Mouse (Mus musculus) embryonic facial prominence, embryonic 14.5 days (tissue): ENCODE results near the gene Speer2. TPM values are rescaled to one million over a fixed set of nuclear protein-coding genes. Genes with fewer than 3 reads are reported as not detected.
A peak's percentile ranks its signal among the peaks of the same experiment; 100 is the strongest.

Source experiments
- ATAC-seq: fragments of 200-750 bp; cut with Nextera tagmentation; 2 replicates; pipeline ENCODE4 v1.8.0; 2017; ENCODE audit warnings: low read depth, moderate number of reproducible peaks, moderate TSS enrichment
- DNase-seq: peaks from one replicate; pipeline ENCODE4 v3.0.0-alpha.2; 2015; ENCODE audit warnings: low spot score
- H3K27ac ChIP-seq: fragments of 300-500 bp; sonication (generic); replicated peaks from 2 replicates; pipeline ENCODE4 v1.5.1; 2014; ENCODE audit warnings: low read depth, mild to moderate bottlenecking, low read length, moderate library complexity
- H3K27me3 ChIP-seq: fragments of 300-500 bp; sonication (generic); replicated peaks from 2 replicates; pipeline ENCODE4 v1.6.1; 2014; ENCODE audit warnings: low read length; ENCODE audit not compliant: control insufficient read depth, insufficient read depth
- H3K36me3 ChIP-seq: fragments of 300-500 bp; sonication (generic); 2 replicates; pipeline ENCODE4 v1.6.1; 2014; ENCODE audit warnings: low read length, mixed read lengths; ENCODE audit not compliant: control insufficient read depth, insufficient read depth
- H3K4me1 ChIP-seq: fragments of 300-500 bp; sonication (generic); 2 replicates; pipeline ENCODE4 v1.6.1; 2014; ENCODE audit warnings: antibody characterized with exemption, low read length; ENCODE audit not compliant: control insufficient read depth, insufficient read depth
- H3K4me2 ChIP-seq: fragments of 300-500 bp; sonication (generic); 2 replicates; pipeline ENCODE4 v1.6.1; 2014; ENCODE audit warnings: low read depth, mild to moderate bottlenecking, low read length, moderate library complexity, mixed read lengths
- H3K4me3 ChIP-seq: fragments of 300-500 bp; sonication (generic); 2 replicates; pipeline ENCODE4 v1.5.1; 2014; ENCODE audit warnings: low read depth, mild to moderate bottlenecking, low read length
- H3K9ac ChIP-seq: fragments of 300-500 bp; sonication (generic); 2 replicates; pipeline ENCODE4 v1.6.1; 2014; ENCODE audit warnings: low read depth, mild to moderate bottlenecking, low read length, moderate library complexity, mixed read lengths
- H3K9me3 ChIP-seq: fragments of 300-500 bp; sonication (generic); 2 replicates; pipeline ENCODE4 v1.6.1; 2016; ENCODE audit warnings: low read length; ENCODE audit not compliant: control insufficient read depth
- WGBS: fragments of 180-500 bp; shearing (Covaris S2); extraction: QIAGEN DNeasy Blood & Tissue Kit; methylation state at CpG from one replicate; pipeline ENCODE4 v1.1.7; 2014; 5-methylcytosine and 5-hydroxymethylcytosine counted together
- polyA plus RNA-seq: library from polyadenylated mRNA; unstranded; fragments of >200 nt; fragmentation: Nextera tagmentation; extraction: Ambion mirVana; gene quantifications from 2 replicates; pipeline ENCODE4 v1.2.1, GENCODE M21; 2014

Speer2 gene
- polyA plus RNA-seq = not detected in 2 replicates

GRCm38 (mm10) chr16:69863644-69864043, at the start of gene Speer2:
Speer2 (minus strand) TSS chr16:69863744.
- Histone ChIP-seq H3K27ac (no peak within 1 kb of the TSS), H3K9me3 (no peaks in the 10 kb centered on the region), H3K4me1 (no peaks in the 10 kb centered on the region), H3K4me3 (no peak within 1 kb of the TSS), H3K9ac (no peak within 1 kb of the TSS), H3K36me3 (no peaks in the 10 kb centered on the region), H3K4me2 (no peak within 1 kb of the TSS), H3K27me3 (no peaks in the 10 kb centered on the region)
- ATAC-seq = no peak
- no peak for DNase-seq
- WGBS = 91% methylated on average over 4 of the region's 4 CpGs

- ATAC-seq = no peak
- Histone ChIP-seq H3K27me3 (no peaks in the 10 kb centered on the region), H3K9ac (no peak overlapping the region), H3K4me3 (no peak overlapping the region), H3K4me2 (no peak overlapping the region), H3K36me3 (no peaks in the 10 kb centered on the region), H3K27ac (no peak overlapping the region), H3K9me3 (no peaks in the 10 kb centered on the region), H3K4me1 (no peaks in the 10 kb centered on the region)
- DNase-seq = no peak
Measured at GRCm38 (mm10) chr16:69904303-69904702, 40.8 kb upstream of the Speer2 start.

GRCm38 (mm10) chr16:69880712-69881111, 17.2 kb upstream of the Speer2 start:
- Histone ChIP-seq H3K27ac (no peak overlapping the region), H3K4me2 (no peak overlapping the region), H3K4me1 (no peaks in the 10 kb centered on the region), H3K27me3 (no peaks in the 10 kb centered on the region), H3K36me3 (no peaks in the 10 kb centered on the region), H3K4me3 (no peak overlapping the region), H3K9me3 (no peaks in the 10 kb centered on the region), H3K9ac (no peak overlapping the region)
- ATAC-seq (no peak), DNase-seq (peak; percentile 6)

GRCm38 (mm10) chr16:69836628-69837027, 26.9 kb downstream of the Speer2 start:
- DNase-seq (peak; percentile 24), ATAC-seq (no peak)

GRCm38 (mm10) chr16:69813652-69814051, 49.9 kb downstream of the Speer2 start:
- Histone ChIP-seq H3K4me1 (no peaks in the 10 kb centered on the region), H3K27ac (no peak overlapping the region), H3K4me3 (no peak overlapping the region), H3K4me2 (no peak overlapping the region), H3K9me3 (no peaks in the 10 kb centered on the region), H3K27me3 (no peaks in the 10 kb centered on the region), H3K9ac (no peak overlapping the region), H3K36me3 (no peaks in the 10 kb centered on the region)
- DNase-seq (peak; percentile 17), ATAC-seq (peak; percentile 33; the same call in 1 of the 2 replicates)
- 27% methylated on average over 5 of the region's 5 CpGs for WGBS

More at GRCm38 (mm10) chr16:69836628-69837027, 26.9 kb downstream of the Speer2 start:
- Histone ChIP-seq H3K36me3 (no peaks in the 10 kb centered on the region), H3K27me3 (no peaks in the 10 kb centered on the region), H3K4me2 (no peak overlapping the region), H3K9me3 (no peaks in the 10 kb centered on the region), H3K9ac (no peak overlapping the region), H3K4me1 (no peaks in the 10 kb centered on the region), H3K4me3 (no peak overlapping the region), H3K27ac (no peak overlapping the region)
- WGBS = 58% methylated on average over 2 of the region's 2 CpGs
